Mouse (Mus musculus) thymus, postnatal 0 days (tissue): ENCODE measurements around the gene Ccdc14. TPM values are rescaled to one million over a fixed set of nuclear protein-coding genes. Genes with fewer than 3 reads are reported as not detected.
"Not testable (repeated sequence)": the region's sequence is repeated elsewhere in the genome, so short reads cannot be mapped to it uniquely, and the experiment has no call there.

Experiments used
- DNase-seq: peaks from one replicate; pipeline ENCODE4 v3.0.0-alpha.2; 2015; ENCODE audit warnings: low spot score
- polyA plus RNA-seq: library from polyadenylated mRNA; unstranded; fragments of >200 nt; fragmentation: Nextera tagmentation; extraction: Ambion mirVana; gene quantifications from 2 replicates; pipeline ENCODE4 v1.2.1, GENCODE M21; 2015

Ccdc14 gene
- polyA plus RNA-seq = 4.7 and 5.0 TPM in 2 replicates

- peak; percentile 87 for DNase-seq
Measured at GRCm38 (mm10) chr16:34690334-34691144, at the start of gene Ccdc14. Ccdc14 (plus strand) TSS chr16:34690616.

- DNase-seq = no peak
Measured at GRCm38 (mm10) chr16:34643511-34644259, 46.7 kb upstream of the Ccdc14 start.

- DNase-seq = no peak
Measured at GRCm38 (mm10) chr16:34649621-34650020, 40.8 kb upstream of the Ccdc14 start, which contains the start of gene Ropn1. Ropn1 (plus strand) TSS chr16:34649921.

DNA sequence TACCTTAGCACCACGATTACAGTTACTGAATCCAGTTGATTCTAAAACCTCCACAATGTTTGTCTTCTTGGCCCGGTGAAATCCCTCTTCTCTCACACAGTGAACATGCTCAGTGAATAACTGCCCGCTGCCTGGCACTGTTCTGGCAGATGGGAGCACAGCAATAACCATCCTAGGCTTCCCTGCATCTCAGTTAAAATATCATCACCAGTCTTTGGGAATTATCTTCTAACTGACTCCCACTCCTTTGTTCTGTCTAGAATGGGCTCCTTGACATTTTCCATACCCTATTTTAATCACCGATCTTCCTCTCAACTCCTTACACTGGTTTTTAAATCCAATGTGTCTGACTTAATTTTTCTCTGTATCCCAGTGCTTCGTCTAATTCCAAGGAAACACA, 37.4 kb upstream of the Ccdc14 start:
- no peak for DNase-seq

DNA sequence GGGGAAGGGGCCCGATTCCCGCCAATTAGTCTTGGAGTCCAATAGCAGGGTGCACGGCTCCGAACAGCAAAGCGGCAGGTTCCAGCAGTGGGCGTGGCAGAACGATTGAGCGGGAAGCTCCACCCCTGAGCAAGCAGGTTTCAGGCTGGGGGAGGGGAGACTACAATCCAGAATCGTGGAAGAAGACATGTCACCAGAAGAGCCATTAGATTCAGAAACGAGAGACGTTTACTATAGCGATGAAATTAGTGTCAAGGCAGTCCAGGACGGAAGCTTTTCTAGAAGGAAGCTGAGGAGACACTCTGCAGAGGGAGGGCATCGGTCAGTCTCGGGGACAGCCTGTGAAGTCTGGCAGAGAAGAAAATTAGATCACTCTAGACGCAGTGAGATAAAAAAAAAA, 32.9 kb upstream of the Ccdc14 start:
- DNase-seq = not testable (repeated sequence)

GRCm38 (mm10) chr16:34657983-34658382, 32.4 kb upstream of the Ccdc14 start:
- no peak for DNase-seq

DNA sequence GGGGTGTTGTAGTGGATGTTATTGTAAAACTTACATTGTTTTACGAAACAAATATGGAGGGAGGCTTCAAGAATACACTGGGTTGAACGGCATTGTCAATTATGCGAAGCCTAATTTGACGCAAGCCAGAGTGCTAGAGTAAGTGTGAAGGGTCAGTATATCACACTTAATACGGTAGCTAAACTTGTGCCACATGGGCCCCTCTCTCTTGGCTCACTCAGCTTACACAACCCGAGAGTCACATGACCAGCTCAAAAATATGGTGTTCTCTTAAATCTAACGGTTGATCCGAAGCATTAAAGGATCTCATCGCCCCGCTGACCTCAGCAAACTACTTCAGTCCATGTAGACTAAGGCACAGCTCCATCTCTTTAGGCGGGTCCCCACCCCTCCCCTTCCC, 32.0 kb upstream of the Ccdc14 start:
- no peak for DNase-seq

DNA sequence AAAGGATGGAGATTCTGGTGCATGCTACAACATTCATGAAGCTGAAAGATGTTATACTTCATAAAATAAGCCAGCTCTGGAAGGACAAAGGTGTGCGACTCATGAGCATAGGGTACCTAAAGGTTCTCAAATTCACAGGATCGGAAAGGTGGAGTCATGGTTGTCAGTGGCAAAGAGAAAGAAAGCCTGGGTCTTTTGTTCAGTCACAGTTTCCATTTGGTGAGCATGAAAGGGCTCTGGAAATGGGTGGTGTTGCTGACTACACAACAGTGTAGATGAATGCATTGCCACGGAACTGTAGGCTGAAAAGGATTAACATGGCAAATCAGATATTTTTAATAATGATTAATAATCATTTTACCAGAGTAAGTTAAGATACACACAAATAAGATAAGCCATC, 25.9 kb upstream of the Ccdc14 start:
- DNase-seq = no peak

DNA sequence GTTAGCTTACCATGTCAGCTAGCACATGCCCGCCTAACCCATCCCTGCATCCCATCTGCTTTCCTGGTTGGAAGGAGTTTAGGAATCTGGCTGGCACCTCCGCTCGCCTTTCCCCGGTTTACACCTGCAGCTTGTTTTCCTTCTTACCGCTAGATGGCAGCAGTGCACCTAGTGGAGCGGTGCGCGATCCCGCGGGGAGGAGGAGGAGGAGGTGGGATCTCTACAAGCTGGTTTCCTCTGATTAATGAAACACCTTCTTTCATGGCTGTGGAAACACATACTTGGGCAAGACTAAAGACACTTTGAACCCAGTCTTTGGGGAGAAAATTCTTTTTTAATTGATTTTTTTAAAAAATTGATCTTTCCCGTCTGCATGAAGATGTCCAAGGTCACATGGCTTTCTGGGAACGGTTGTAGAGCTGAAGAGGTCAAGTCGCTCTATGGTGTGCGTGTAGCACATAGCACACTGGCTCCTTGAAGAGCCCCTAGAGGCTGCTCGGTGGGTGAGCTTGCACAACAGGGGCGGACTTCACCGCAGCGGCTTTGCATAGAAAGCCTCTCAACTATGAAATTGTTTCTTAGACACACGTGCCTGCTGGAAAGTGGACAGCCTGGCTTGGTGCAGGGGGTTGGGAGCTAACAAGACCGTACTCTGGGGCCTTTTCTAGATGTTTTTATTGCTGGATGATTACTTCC, 23.2 kb upstream of the Ccdc14 start:
- DNase-seq = peak; percentile 74

GRCm38 (mm10) chr16:34668341-34668740, 22.1 kb upstream of the Ccdc14 start:
- no peak for DNase-seq

- DNase-seq = no peak
Measured at GRCm38 (mm10) chr16:34671966-34672365, 18.4 kb upstream of the Ccdc14 start.

- DNase-seq = no peak
Measured at GRCm38 (mm10) chr16:34672822-34673221, 17.6 kb upstream of the Ccdc14 start.

DNA sequence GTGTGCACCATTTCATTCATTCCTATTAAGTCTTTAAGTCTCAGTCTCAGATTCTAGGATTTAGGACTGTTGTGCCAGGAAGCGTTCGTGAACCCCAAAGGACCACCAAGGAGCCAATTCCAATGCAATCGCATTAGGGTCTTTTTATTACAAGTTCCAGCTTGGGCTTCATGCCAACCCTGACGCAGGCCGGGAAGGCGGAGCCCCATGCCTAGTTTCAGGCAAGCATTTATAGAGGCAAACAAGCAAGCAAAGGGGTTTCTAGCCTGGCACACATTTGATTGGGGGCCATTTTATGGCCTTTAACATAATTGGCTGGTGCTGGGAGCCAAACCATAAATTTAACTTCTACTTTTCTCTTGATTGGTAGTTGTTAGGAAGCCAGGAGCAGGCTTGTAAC, 16.1 kb upstream of the Ccdc14 start:
- no peak for DNase-seq

DNA sequence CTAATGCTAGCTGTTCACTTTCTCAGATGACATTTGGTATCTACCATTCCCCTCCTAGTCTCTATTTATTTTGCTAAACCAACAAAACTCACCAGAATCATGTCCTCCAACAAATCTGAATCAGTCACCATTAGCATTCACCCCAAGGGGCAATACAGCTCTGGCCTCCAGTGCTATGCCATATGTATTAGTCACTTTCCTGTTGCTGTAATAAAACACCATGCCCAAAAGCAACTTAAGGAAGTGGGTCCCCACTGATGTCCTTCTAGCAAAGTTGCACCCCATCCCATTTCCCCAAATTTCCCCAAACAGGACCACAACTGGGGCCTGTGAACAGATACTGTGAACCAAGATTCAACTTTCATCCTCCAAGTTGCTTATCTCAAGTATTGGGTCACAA, 8.6 kb upstream of the Ccdc14 start:
- DNase-seq = no peak

GRCm38 (mm10) chr16:34689879-34690278, 537 bp upstream of the Ccdc14 start:
- no peak for DNase-seq

GRCm38 (mm10) chr16:34691156-34691555, 740 bp downstream of the Ccdc14 start:
- DNase-seq = peak; percentile 6

DNA sequence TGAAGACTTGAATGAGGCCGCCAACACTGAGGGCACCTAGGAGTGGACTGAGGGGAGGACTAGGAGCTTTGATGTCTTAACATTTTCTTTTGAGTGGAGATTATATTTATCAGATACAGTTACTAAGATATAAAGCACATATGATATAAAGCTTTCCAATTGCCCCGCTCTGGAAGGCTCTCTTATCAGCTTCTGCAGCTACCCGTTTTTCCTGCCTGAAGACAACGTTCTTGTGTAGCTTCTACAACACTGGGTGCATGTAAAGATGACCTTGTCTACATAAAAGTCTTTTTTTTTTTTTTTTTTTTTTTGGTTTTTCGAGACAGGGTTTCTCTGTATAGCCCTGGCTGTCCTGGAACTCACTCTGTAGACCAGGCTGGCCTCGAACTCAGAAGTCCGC, 4.1 kb downstream of the Ccdc14 start:
- DNase-seq = no peak

GRCm38 (mm10) chr16:34698721-34699120, 8.3 kb downstream of the Ccdc14 start:
- not testable (repeated sequence) for DNase-seq

GRCm38 (mm10) chr16:34700165-34700827, 9.9 kb downstream of the Ccdc14 start:
- peak; percentile 69 for DNase-seq

GRCm38 (mm10) chr16:34700828-34701216, 10.4 kb downstream of the Ccdc14 start:
- no peak for DNase-seq

GRCm38 (mm10) chr16:34706019-34706418, 15.6 kb downstream of the Ccdc14 start:
- no peak for DNase-seq
